Mouse (Mus musculus) lung, adult 2 months (tissue): ENCODE results near the gene Adgrg1. TPM values are rescaled to one million over a fixed set of nuclear protein-coding genes. Genes with fewer than 3 reads are reported as not detected.
A peak's percentile ranks its signal among the peaks of the same experiment; 100 is the strongest.

Source experiments
- DNase-seq: peaks from one replicate; pipeline ENCODE4 v3.0.0; 2022
- H3K4me1 ChIP-seq: fragments of 200-500 bp; 2 replicates; pipeline ENCODE4 v1.6.1; 2011; ENCODE audit warnings: low read length; ENCODE audit not compliant: control insufficient read depth, insufficient read depth
- H3K4me3 ChIP-seq: fragments of 200-500 bp; replicated peaks from 2 replicates; pipeline ENCODE3; 2011; ENCODE audit warnings: low read depth, mild to moderate bottlenecking, control low read depth, low read length; ENCODE audit errors: extremely low read depth
- CTCF ChIP-seq: fragments of 200-500 bp; IDR thresholded peaks from 2 replicates; pipeline ENCODE4 v1.5.1; 2011; ENCODE audit warnings: mild to moderate bottlenecking, low read length, control low read depth; ENCODE audit not compliant: insufficient read depth
- POLR2A ChIP-seq: fragments of 200-500 bp; IDR thresholded peaks from 2 replicates; pipeline ENCODE4 v1.6.1; 2011; ENCODE audit warnings: low read depth, mild to moderate bottlenecking, control low read depth, low read length, borderline replicate concordance; ENCODE audit errors: extremely low read depth
- WGBS: fragments of 180-500 bp; shearing (Covaris S2); methylation state at CpG from one replicate; pipeline ENCODE4 v1.1.7; 2018; 5-methylcytosine and 5-hydroxymethylcytosine counted together
- polyA plus RNA-seq: library from polyadenylated mRNA; depleted of rRNA; stranded (reverse); fragments of >200 nt; gene quantifications from 2 replicates; pipeline ENCODE4 v1.2.3, GENCODE M21; 2012; rRNA removed

Gene Adgrg1
- 192 and 233 TPM in 2 replicates for polyA plus RNA-seq

DNA sequence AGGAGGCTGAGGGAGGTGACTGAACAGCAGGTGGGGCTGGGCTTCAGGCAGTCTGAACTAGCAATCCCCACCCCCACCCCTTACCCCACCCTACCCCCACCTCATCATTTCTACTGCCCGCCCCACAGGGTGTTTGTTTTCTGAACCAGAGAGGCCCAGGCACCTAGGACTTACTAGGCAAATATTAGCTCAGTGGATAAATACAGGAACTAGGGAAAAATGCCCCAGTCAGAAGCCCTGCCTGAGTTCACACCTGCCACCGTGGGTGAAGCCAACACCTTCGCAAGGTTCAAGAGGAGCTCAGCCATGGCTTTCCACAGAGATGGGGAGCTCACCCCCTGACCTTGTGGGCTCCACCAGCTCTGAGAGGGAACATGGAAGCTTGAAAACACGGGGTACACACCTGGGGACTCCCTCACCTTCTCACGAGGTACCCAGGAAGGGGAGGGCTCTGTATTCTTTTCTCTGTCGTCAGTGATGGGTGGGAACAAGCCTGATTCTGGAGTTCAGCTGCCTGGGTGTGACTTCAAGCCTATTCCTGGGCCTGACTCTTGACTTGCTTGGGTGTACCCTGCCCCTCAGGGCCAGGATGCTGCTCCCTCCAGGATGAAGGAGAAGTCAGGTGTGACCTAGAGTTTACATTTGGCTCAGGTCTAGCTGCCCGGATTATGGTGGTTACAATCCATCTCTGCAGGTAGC, at the start of gene Adgrg1:
Gene Adgrg1 (plus strand): TSS at position 285 of the 699 bp plus-strand sequence.
- Histone ChIP-seq H3K4me3 (no peak within 1 kb of the TSS), H3K4me1 (peaks cover 2% of the 10 kb centered on the region; the same call in 1 of the 2 replicates)
- no peak for TF ChIP-seq CTCF
- no peak for TF ChIP-seq POLR2A
- DNase-seq = no peak
- 31% methylated on average over 7 of the region's 7 CpGs for WGBS

DNA sequence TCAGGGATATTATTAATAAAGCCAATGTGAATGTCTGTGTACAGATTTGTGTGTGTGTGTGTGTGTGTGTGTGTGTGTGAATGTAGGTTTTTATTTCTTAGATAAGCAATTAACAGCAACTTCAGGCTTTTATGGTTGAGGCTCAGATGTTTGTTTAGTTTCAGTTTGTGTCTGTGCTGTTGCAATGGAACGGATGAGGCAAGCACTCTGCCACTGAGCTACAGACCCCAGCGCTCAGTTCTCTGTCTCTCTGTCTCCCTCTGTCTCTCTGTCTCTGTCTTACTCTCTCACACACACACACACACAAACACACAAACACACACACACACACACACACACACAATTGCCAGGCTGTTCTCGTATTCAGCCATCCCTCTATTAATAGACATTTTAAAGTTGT, 46.3 kb upstream of the Adgrg1 start:
- no peak for TF ChIP-seq POLR2A
- no peak for TF ChIP-seq CTCF
- H3K4me3 ChIP-seq = no peak overlapping the region
- WGBS = 88% methylated on average over 3 of the region's 3 CpGs

DNA sequence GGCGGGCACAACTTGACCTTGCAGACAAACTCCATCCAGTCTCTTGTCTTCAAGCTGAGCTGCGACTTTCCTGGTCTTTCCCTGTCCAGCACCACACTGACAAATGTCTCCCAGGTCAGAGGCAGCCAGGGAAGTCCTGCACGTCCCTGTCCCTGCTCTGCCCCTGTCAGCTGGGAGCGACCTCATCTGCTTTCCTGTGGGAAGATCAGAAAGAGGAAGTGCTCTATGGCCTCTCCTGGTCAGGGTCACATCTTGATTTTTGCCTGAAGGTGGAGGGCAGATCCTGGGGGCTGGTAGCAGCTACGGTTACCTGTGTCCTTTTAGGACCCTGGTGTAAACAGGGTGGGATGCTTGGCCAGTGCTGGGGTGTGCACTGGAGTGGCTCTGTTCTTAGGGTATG, 40.6 kb upstream of the Adgrg1 start:
- no peak for TF ChIP-seq POLR2A
- no peak for TF ChIP-seq CTCF
- no peaks in the 10 kb centered on the region for H3K4me1 ChIP-seq
- no peak overlapping the region for H3K4me3 ChIP-seq
- no peak for DNase-seq
- whole genome bisulfite sequencing = 50% methylated on average over 5 of the region's 5 CpGs

More for the DNA sequence above, 46.3 kb upstream of the Adgrg1 start:
- H3K4me1 ChIP-seq = no peaks in the 10 kb centered on the region
- DNase-seq = no peak

DNA sequence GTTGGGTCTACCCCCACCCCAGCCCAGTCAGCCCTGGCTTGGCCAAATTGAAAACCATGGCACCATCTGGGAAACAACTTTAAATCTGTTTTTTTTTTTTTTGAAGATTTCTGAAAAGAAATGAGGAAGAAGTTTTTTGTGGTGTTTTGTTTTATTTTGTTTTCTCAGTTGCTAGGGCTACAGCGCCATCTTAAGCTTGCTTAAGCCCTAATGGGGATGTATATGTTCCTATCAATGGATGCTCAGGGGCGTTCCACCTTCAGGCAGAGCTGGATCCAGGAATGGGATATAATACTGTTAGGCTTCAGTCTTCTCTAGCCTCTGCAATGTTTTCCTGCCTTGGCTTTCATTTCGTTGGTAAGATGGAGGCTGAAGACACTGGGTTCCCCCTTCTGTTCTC, 39.4 kb upstream of the Adgrg1 start:
- no peak for DNase-seq
- TF ChIP-seq POLR2A (no peak), CTCF (no peak)
- Histone ChIP-seq H3K4me3 (no peak overlapping the region), H3K4me1 (no peaks in the 10 kb centered on the region)
- 73% methylated on average over 3 of the region's 3 CpGs for WGBS

DNA sequence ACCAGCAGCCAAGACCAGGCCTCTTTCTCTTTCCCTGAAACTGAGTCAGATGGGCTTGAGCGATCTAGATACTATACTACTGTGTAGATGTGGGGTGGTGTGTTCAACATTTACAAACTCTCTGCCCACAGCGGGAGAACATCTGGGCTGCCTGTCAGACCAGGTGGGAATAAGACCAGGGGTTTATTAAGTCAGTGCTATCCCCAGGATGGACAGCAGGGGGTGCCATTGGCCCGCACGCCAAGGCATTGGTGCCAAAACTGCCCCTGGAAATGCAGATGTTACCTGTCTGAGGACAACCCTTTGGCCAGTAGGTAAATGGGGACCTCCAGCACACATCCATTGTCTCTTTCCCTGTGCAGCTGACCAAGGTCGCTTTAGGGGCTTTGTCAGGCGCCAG, 32.0 kb upstream of the Adgrg1 start:
- TF ChIP-seq POLR2A (no peak), CTCF (peak; percentile 92)
- 20% methylated on average over 6 of the region's 6 CpGs for WGBS
- H3K4me1 ChIP-seq = no peaks in the 10 kb centered on the region
- peak; percentile 76 for DNase-seq
- no peak overlapping the region for H3K4me3 ChIP-seq

DNA sequence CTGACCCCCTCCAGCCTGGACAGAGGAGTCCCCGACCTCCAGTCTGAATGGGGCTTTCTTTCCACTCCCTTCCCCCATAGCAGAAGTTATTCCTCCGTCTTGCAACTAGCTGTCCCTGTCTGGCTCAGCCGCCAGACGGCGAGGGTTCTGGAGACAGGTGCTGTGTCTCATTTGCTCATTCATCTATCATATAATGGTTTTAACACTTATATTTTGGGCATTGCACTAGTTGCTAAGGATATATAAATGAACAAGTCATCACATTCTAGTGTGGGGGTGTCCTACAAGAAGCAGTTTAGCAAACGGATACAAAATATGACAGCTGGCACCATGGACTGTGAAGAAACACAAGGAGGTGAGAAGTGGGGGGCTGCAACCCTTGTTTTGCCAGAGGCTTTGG, 29.4 kb upstream of the Adgrg1 start:
- TF ChIP-seq POLR2A = no peak
- no peak for TF ChIP-seq CTCF
- no peak for DNase-seq
- 52% methylated on average over 6 of the region's 6 CpGs for WGBS
- no peak overlapping the region for H3K4me3 ChIP-seq
- no peaks in the 10 kb centered on the region for H3K4me1 ChIP-seq

DNA sequence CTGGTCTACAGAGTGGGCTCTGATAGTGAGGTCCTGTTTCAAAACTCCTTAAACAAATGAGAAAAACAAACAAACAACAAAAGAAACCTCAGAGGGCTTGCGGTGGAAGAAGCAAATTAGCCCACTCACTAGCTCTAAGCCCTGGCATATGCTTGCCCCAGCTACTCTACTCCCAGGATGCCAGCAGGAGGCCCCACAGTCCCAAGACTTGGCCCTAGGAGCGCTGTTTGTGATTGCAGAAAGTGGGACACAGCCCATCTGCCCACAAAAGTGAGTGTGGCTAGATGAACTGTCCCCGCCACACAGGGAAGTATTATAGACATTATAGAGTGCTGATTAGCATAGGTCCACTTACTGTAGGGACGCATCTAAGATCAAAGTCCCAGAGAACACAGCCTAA, 26.1 kb upstream of the Adgrg1 start:
- Histone ChIP-seq H3K4me3 (no peak overlapping the region), H3K4me1 (no peaks in the 10 kb centered on the region)
- 81% methylated on average over 4 of the region's 4 CpGs for WGBS
- TF ChIP-seq POLR2A (no peak), CTCF (no peak)
- DNase-seq = no peak

DNA sequence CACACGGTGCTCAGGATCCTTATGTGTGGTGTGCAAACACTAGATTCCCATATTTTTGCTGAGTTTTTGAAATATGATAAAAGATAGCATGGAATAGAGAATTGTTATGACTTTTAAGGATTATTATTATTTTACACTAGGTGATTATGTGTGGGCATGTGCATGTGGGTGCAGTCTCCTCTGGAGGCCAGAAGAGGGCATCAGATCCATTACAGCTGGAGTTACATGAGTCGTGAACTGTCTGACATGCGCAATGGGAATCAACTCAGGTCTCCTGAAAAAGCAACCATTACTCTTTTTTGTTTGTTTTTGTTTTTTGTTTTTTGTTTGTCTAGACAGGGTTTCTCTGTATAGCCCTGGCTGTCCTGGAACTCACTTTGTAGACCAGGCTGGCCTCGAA, 25.5 kb upstream of the Adgrg1 start:
- DNase-seq = no peak
- Histone ChIP-seq H3K4me3 (no peak overlapping the region), H3K4me1 (no peaks in the 10 kb centered on the region)
- TF ChIP-seq CTCF (0 out of 2 replicates have a peak, but pooled peaks have one; percentile 9), POLR2A (no peak)
- 82% methylated on average over 4 of the region's 4 CpGs for WGBS

DNA sequence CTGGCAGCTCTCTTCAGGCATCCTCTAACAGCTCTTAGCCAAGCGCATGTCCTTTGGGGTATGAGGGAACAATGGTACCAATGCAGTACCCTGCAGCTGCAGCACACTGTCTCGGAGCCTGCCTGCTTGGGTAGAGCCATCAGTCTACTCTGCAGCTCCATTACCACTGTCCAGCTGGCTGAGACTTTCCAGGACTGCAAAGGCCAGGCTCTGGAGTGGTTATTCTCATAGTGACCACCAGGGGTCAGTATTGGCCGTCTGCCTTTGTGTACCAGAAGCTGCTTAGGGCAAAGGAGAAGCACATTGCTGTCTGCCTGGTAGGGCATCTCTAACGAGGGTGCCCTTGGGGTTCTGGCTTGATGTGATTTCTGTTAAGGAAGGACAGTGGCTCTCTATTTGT, 24.5 kb upstream of the Adgrg1 start:
- peak; percentile 72 for DNase-seq
- TF ChIP-seq POLR2A (no peak), CTCF (peak; percentile 96)
- Histone ChIP-seq H3K4me3 (no peak overlapping the region), H3K4me1 (0 out of 2 replicates have a peak, but pooled peaks cover 3% of the 10 kb centered on the region)
- 17% methylated on average over 4 of the region's 4 CpGs for WGBS

DNA sequence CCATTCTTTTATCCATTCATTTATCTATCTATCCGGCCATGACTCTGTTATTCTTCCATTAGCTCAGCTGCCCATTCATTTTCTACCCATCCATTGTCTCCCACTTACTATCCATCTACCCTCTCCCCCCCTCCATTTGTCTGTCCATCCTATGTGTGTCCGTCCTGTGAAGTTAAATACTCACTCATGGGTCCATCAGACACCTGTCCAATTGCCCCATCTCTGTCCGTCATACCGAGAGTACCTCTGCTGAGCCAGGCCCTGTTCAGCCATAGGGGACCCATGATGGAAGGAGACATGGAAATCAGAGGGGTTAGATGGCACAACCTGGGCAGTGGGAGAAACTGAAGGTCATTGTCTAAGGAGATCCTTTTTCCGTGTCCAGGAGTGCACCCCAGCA, 24.1 kb upstream of the Adgrg1 start:
- WGBS = 78% methylated on average over 5 of the region's 5 CpGs
- DNase-seq = no peak
- H3K4me3 ChIP-seq = no peak overlapping the region
- no peak for TF ChIP-seq CTCF
- TF ChIP-seq POLR2A = no peak
- 0 out of 2 replicates have a peak, but pooled peaks cover 3% of the 10 kb centered on the region for H3K4me1 ChIP-seq
